Mouse (Mus musculus) spleen, postnatal 36 days (tissue): ENCODE data around the gene Casc1.
"Not testable (repeated sequence)": the region's sequence is repeated elsewhere in the genome, so short reads cannot be mapped to it uniquely, and the experiment has no call there.

Source experiments
- DNase-seq, 2 experiments: peaks; one replicate each; pipeline ENCODE4 v3.0.0; 2022; ENCODE audit warnings: low spot score in 2 of 2, mixed read lengths in 1 of 2

The Casc1 gene

DNA sequence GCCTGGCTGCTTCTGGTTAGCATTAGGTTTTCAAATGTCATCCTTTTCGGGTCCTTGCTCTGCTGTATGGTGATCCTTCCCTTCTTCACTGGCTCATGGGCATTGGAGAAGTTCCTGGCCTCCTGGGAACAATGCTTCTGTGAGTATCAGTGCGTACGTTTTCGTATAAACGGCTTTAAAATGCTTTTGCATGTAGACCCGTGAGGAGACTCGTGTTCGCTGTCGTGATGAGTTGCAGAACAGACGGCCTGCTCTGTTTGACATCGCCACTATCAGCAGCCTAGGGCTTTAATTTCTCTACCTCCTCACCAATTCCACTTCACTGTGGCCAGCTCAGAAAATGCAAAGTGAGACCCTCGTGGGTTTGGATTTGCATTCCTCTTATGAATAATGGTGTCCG, 71.6 kb downstream of the Casc1 start:
- no peak for DNase-seq

DNA sequence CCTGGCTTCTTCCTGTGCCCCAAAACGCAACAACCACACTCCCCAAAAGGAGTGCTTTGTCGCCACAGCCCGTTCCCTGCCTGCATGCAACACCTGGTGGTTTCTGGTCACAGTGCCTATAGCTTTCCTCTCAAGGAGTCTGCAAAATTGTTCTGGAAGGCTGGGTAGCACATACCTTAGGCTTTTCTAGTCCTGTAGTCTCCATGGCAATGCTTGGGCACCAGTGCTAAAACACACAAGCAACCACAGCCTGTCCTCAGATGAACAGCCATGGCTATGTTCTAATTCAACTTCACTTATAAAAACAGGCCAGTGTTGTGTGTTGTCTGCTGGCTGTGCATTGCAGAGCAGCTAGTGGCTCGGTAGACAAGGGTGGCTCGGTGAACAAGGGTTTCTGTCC, 74.0 kb downstream of the Casc1 start:
- no peak for DNase-seq

DNA sequence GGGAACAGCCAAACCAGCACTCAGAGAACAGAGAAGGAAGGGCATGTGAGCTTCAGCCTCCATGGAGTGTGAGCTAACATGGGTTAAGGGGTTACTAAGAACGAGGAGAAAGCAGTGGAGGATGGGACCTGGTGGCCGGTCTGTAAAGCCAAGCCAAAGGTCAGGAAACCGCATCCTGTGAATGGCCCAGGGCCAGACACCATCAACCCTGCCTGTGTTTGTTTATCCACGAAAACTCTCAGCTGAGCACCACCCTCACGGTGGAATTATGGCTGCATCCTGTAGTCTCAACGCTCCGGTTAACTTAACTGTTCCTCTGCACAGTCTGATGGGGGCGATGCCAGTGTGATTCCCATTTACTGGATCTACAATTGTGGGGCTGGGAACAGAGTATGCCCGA, 75.0 kb downstream of the Casc1 start:
- no peak for DNase-seq

DNA sequence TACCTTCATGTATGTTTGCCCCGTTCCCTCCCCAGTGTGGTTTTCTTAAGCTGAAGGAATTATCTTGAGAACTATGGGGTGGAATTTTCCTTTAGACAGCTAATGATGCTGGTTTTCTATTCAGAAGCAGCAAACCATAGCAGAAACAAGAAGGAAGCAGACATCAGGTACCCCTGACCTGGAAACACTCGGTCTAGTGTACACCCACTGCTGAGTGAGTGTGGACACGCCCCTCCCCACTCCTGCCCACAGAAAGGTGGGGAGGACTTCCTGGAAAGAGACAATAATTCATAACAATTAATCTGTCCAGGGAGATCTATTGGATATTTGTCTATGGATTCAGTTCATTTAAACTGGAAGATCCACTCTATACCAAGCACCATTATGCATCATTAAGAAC, 75.5 kb downstream of the Casc1 start:
- no peak for DNase-seq

DNA sequence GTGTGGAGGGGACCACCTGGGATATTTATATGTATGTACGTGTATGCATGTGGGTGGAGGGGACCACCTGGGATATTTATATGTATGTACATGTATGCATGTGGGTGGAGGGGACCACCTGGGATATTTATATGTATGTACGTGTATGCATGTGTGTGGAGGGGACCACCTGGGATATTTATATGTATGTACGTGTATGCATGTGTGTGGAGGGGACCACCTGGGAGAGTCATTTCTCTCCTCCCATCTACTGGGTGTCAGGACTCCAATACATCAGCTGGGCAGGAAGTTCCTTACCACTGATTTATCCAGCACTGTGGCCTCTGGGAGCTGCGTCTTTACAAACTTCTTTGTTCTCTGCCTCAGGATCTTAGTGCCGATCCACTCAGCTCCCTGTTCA, 77.8 kb downstream of the Casc1 start:
- not testable (repeated sequence) for DNase-seq

DNA sequence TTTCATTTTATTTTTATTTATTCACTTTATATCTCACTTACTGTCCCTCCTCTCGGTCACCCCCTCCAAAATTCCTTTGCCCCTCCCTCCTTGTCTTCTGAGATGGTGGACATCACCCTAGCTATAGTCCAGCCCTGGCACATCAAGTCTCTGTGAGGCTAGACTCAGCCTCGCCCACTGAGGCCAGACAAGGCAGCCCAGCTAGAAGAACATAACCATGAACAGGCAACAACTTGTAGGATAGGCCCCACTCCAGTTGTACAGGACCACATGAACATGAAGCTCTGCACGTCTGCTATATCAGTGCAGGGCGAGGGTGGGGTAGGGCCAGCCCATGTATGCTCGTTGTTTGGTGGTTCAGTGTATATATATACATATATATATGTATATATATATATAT, 78.8 kb downstream of the Casc1 start:
- DNase-seq = no peak

DNA sequence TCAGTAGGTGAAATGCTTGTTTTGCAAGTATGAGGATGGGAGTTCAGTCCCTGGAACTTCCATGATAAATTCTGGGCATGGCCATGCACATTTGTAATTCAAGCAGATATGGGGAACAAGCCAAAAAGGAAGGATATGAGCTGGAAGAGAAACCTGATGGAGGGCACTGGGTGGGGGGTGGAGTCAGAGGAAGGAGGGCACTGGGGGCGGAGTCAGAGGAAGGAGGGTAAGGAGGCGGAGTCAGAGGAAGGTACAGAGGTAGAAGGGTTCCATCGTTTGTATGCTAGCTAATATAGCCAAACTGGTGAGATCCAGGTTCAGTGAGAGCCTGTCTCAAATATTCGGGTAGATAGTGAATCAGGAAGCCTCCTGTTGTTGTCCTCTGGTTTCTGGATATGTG, 81.2 kb downstream of the Casc1 start:
- peak in 1 of 2 experiments; percentile 24 for DNase-seq

DNA sequence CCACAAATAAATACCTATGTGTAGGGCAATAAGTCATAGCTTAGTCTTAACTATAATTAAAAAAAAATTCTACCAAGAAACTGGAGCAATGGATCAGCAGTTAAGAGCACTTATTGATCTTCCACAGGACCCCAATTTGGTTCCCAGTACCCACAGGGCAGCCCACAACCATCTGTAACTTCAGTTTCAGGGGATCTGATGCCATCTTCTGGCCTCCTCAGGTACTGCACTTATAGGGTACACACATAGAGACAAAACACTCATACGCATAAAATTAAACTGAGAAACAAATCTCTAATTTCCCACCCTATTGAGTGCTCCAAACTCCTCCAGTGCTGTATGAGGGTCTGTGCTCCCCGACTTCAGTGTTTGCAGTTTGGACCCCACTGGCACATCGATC, 83.2 kb downstream of the Casc1 start:
- DNase-seq = no peak

DNA sequence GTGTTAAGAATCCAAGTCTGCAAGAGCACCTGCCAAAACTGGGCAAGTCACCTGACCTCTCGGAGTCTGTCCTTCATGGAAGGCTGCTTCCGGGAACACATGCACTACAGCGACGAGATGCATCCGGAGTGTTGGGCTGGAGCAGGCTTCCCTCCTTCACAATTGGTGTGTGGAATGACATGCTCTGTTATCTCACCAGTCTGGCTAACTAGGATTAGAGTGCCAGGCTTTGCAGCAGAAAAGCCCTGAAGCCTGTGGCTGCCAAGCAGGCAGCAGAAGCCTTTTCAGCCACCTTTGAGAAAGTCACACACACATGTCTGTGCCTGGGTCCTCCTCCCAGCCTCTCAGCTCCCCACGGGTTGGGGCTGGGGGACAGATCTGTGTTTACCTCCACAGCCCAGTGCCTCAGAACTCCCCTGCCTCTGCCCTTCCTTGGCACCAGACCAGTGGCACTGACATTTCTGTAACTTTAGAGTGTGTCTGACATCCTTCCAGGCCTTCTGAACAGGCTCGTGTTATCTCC, 85.2 kb downstream of the Casc1 start:
- DNase-seq = no peak
